Mouse (Mus musculus): ENCODE data around the gene Igdcc4. TPM values are rescaled to one million over a fixed set of nuclear protein-coding genes. Genes with fewer than 3 reads are reported as not detected.

The Igdcc4 gene
- total RNA-seq, 2 experiments from 2014 or later = 37.7 to 44.7 TPM

DNA sequence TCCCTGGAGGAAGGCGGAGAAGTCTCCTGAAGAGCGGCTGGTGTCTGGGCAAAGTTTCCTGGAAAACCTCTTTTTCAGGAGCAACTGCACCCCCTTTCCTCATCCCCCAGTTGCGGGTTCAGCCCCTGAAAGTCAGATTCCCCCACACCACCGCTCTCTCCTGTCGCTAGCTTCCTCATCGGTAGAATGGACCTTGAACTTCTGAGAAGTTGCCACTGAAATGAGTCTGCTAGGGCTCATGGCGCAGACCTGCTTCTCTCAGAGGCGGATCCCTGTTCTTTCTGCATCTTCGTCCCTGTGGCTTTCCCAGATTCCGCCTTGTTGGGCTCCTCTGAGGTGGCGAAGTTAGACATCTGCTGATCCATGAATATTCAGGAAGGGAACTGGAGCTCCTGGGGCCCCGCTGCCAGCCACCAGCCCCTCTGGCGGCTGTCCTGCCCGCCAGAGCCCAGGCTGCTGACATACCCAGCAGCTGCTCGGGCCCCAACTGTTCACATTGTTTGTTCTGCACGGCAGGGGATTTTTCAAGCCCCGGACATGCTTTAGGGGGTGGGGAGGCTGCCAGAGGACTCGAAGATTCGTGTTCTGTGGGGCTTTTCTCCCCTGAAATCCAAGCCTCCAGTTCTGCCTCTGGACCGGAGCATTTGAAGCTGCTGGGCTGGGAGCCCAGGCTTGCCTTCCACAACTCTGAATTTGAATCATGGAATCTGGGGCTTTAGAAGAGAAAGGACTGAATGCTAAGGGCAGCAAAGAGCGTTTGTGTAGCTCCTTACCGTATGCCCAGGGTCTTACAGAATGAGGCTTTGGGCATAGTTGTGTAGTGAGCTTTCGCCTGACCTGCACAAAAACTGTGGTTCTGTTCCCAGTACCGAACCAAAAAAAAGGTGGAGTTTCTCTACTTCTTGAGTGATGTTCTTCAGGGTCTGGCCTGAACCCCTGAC, 8.1 kb downstream of the Igdcc4 start:
- peak; percentile 64 to 75 for DNase-seq (ENCODE audit: low spot score in 2 of 2)

DNA sequence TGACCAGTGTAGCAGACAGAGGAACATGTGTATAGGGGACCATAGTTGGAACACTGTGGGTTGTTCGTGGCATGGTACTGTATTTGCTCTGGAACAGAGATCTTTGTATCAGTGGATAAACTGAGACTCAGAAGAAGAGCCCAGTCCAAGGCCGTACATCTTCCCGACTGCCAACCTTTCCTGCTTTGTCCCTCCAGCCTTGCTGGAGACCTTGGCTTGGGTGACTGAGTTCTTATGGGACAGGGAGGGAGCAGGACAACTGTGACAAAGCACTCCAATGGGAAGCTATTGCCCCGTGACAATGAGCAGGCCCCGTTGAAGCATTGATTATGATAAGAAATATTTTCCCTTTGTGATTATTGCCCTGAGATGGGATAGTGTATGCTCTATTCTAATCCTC, 10.4 kb downstream of the Igdcc4 start:
- DNase-seq (ENCODE audit: low spot score in 2 of 2) = no peak

DNA sequence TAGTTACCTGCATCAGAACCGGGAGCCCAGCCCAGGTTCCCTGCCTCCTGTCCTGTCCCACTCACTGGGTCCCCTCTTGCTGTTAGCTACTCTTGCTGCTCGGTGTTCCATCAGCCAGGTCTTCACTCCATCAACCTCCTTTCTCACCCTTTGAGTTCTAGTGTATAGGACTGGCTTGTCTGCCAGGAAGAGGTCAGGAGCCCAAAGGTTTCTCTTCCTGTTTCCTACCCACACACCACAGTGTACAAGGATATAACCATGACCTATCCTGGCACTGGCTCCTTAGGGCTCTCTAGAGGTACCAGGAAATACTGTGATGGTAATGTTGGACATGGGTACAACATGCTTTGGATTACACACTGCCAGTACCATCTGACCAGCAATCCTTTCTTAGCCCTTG, 12.4 kb downstream of the Igdcc4 start:
- no peak for DNase-seq (ENCODE audit: low spot score in 2 of 2)

DNA sequence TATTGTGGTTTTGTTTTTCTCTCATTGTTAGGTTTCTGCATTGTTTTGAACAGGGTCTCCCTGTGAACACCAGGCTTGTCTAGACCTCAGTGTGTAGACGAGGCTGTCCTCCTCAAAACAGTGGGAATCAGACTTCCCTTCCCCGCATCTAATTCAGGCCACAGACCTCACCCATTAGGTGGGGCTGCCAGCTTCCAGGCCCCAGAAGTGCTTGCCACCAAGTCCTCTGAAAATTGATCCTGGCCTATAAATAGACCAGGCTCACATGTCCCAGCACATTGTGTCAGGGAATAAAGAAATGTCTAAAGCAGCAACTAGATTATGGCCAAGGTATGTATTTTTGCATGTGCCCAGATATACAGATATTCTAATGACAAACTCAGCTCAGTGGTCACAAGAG, 14.6 kb downstream of the Igdcc4 start:
- no peak for DNase-seq (ENCODE audit: low spot score in 2 of 2)

DNA sequence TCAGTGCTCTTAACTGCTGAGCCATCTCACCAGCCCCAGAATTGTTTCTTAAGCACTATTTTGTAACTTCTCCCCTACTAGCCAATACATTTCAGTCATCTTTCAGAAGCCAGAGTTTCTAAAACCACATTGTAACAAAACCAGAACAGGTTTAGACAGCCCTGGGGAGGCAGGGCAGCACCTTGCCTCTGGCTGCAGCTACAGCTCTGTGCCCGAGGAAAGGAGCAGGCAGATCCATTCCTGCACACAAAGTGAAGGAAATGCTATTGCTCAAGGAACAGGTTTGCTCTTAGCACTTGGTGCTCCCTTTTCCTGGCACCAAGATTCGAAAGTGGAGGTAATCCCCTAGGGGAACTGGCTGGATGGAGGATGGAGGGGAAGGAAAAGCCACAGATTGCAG, 16.2 kb downstream of the Igdcc4 start:
- DNase-seq (ENCODE audit: low spot score in 2 of 2) = no peak

DNA sequence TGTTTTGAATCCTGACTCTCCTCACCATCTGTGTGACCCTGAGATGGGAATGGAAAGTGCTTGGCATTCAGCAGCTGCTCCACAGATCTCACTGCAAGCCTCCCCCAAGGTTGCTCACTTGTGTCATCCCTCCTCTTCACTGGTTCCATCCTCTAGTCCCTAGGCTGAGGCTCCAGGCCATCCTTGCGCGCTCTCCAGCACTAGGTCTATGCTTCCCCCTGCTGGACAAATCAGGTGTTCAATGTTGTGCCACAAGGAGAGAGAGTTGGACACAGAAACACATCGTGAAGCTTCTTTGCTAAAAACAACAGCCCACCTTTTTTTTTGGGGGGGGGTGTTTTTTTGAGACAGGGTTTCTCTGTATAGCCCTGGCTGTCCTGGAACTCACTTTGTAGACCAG, 19.6 kb downstream of the Igdcc4 start:
- peak; percentile 81 to 85 for DNase-seq (ENCODE audit: low spot score in 2 of 2)

DNA sequence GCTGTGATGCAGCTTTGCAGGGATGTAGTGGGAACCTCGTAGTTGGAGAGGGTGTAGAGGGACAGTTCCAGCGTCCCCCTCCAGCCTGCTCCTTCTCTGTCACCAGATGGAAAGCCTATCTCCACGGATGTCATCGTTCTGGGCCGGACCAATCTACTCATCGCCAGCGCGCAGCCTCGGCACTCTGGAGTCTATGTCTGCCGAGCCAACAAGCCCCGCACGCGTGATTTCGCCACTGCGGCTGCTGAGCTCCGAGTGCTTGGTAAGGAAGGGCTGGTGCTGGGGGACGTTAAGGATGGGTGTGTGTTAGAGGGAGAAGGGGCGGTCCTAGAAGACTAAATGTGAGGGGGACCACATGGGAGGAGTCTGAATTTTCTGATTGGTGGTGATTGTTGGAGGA, 21.3 kb downstream of the Igdcc4 start:
- DNase-seq (ENCODE audit: low spot score in 2 of 2) = peak; percentile 70 to 77

DNA sequence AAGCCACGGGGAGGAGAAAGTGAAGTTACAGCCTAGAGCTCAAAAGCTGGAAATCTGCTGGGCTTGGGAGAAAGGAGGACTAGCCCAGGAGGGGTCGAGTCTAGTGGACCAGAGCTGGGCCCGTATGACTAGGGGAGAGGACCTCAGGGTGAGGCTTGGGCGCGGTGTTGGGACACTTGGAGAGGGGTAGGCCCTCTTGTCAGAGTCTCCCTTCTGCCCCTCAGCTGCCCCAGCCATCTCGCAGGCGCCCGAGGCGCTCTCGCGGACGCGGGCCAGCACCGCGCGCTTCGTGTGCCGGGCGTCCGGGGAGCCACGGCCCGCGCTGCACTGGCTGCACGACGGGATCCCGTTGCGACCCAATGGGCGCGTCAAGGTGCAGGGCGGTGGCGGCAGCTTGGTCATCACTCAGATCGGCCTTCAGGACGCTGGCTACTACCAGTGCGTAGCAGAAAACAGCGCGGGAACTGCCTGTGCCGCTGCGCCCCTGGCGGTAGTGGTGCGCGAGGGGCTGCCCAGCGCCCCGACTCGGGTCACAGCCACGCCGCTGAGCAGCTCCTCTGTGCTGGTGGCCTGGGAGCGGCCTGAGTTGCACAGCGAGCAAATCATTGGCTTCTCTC, 22.4 kb downstream of the Igdcc4 start:
- DNase-seq (ENCODE audit: low spot score in 2 of 2) = peak; percentile 67 to 75

DNA sequence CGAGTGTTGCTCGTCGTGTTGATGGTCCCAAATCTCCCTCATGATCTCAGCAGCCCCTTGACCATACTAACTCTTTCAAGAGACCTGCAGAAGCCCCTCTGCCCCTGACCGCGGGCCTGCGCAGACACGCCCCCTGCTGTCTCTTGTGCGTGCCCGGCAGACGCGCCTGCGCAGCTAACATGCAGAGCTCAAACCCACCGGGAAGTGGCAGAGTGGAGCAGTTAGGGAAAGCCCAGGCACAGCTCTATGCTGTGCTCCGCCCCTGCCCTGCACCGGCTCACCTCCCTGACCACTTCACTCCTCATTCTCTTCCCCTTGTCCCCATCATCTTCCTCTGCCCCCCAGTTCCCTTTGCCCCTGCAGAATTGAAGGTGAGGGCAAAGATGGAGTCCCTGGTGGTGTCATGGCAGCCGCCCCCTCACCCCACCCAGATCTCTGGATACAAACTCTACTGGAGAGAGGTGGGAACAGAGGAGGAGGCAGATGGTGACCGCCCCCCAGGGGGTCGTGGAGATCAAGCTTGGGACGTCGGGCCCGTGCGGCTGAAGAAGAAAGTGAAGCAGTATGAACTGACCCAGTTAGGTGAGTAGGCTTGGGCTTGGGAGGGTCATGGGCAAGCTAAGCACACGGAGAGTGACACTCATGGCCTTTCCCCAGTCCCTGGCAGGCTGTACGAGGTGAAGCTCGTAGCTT, 27.0 kb downstream of the Igdcc4 start:
- DNase-seq (ENCODE audit: low spot score in 2 of 2) = peak in 1 of 2 experiments; percentile 55

DNA sequence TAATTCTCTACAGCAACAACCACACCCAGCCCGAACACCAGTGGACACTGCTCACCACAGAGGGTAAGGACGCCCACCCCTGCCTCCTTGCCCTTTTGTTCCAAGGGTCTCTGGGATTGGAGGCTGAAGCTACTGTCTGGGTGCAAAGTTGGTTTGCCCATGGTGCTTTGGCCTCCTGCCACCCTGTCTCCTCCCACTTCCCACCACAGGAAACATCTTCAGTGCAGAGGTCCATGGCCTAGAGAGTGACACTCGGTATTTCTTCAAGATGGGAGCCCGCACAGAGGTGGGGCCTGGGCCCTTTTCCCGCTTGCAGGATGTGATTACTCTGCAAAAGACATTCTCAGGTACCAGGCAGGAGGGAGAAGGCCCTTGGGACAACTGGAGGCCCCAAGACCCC, 30.4 kb downstream of the Igdcc4 start:
- DNase-seq (ENCODE audit: low spot score in 2 of 2) = no peak

DNA sequence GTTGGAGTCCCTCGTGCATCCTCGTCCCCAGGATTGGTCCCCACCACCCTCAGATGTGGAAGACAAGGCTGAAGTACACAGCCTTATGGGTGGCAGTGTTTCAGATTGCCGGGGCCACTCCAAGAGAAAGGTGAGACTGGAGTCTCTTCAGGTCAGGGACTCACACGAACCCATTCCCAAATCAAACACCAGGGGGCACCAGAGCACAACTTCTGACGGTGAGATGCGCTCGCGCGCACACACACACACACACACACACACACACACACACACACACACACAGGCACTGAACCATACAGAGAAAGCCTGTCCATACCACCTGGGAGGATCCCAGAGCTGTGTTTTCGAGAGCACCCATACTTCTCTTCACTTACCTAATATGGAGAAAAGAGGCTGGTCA, 32.5 kb downstream of the Igdcc4 start:
- peak; percentile 84 to 87 for DNase-seq (ENCODE audit: low spot score in 2 of 2)

DNA sequence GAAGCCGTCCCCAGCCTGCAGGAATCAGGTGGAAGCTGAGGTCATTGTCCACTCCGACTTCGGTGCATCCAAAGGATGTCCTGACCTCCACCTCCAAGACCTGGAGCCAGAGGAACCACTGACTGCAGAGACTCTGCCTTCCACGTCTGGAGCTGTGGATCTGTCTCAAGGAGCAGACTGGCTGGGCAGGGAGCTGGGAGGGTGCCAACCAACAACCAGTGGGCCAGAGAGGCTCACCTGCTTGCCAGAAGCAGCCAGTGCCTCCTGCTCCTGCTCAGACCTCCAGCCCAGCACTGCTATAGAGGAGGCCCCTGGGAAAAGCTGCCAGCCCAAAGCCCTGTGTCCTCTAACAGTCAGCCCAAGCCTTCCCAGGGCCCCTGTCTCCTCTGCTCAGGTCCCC, 33.8 kb downstream of the Igdcc4 start:
- DNase-seq (ENCODE audit: low spot score in 2 of 2) = no peak

DNA sequence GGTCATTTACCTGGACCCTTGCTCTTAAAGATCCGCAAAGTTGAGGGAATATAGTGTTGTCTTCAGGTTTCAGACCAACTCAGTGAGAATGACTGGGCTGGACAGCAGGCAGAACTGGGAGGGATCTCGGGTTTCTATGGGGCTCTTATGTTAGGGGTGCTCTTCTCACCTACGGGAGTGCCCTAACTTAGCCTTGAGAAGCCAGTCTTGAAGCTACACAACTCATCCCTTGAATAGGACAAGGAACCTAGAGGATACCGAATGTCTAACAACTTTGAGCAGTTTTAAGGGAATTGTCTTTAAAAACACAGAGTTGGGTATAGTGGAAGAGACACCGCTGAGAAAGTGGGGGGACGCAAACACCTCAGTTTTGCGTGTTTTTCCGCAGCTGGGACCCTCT, 39.2 kb downstream of the Igdcc4 start:
- DNase-seq (ENCODE audit: low spot score in 2 of 2) = no peak

DNA sequence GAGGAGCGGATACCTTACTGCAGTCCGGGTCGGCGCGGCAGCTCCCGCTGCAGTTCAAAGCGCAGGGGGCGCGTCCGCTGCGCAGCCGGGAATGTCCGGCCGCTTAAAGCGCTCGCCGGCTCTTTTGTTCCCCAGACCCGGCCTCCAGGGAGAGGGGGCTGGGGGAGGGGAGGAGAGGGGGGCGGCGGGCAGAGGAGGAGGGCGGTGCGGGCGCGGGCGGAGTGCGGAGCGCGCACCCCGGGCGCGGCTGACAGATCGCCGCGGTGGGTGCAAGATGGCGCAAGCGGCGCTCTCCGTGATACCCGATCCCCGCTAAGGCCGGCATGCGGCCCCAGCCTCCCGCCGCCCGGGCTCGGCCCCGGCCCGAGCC, 39.6 kb downstream of the Igdcc4 start, which contains the start of gene Igdcc3:
Gene Igdcc3, plus strand, starts transcription at position 254 of the 370 bp plus-strand sequence.
- peak; percentile 61 to 75 for DNase-seq (ENCODE audit: low spot score in 2 of 2)

DNA sequence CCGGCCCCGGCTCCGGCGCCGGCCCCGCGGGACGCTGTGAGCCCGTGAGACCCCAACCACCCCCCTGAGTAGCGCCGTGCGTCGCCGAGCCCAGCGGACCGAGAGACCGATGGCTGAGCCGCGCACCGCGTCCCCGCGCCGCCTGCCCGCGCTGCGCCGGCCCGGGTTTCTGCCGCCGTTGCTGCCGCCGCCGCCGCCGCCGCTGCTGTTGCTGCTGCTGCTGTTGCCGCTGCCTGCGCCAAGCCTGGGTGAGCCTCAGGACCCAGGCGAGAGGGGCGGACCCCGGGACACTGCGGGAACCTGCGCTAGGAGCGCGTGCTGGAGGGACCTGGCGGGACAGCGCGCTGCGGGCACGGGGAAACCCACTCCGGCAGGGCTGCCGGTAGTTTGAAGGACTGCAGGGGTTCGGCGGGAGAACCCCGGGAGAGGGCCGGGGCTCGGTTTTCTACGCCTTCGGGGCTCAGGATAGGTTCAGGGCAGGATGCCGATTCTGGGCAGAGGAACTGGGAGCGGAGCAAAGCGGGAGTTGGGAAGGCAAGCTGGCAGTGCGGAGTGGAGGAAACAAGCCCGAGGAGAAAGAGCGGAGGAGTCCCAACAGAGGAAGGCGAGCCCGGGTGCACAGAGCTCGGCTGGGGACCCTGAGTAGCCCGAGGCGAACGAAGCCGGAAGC, 40.2 kb downstream of the Igdcc4 start:
- peak; percentile 62 to 70 for DNase-seq (ENCODE audit: low spot score in 2 of 2)

DNA sequence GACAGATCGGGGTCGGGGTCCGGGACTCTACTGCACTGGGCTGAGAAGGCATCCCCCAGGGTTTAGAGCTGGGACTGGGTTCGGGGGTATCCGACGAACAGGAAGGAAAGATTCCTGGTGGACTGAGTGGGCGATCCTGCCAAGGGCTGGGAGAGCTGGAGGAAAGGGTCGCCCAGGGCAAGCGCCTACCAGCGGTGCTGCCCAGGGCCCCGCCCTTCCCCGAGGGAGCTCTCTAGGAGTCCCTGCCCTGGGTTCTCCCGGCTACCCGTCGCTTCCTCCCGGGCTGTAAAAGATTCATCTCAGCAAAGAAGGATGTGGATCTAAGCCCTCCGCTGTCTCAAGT, 40.7 kb downstream of the Igdcc4 start:
- no peak for DNase-seq (ENCODE audit: low spot score in 2 of 2)

DNA sequence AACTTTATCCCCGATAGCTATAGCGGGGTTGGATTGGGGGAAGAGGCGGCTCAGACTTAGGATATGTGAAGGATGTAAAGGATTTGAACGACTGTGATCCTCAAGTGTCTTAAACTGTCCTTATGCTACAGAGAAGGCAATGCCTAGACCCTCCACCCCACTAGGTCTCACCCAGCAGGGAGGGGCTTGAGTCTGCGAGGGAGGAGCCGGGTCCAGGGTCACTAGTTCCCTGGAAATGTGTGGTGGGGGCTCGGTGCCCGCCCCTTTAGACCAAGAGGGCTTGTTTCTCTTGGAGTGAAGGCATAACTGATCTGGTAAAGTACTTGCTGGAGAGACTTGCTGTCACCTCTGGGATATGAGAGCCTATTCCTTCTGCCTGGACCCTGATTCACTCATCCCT, 41.1 kb downstream of the Igdcc4 start:
- DNase-seq (ENCODE audit: low spot score in 2 of 2) = no peak

DNA sequence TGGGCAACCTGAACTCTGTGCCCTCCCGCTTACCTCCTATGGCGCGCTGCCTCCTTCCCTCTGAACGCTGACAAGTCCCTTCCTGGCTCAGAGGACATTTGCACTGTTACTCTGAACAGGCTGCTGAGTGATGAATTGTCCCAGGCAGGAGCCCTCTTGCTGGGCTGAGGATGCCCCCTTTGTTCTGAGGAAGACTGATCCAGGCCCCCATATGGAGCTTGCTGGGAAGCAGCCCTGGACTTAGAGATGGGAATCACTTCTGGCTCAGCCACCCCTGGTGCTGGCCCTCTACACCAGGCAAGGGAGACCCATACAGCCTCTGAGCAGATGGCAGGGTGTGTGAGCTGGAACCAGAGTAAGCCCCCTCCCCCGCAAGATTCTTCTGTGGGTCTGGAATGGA, 44.7 kb downstream of the Igdcc4 start:
- DNase-seq (ENCODE audit: low spot score in 2 of 2) = no peak

DNA sequence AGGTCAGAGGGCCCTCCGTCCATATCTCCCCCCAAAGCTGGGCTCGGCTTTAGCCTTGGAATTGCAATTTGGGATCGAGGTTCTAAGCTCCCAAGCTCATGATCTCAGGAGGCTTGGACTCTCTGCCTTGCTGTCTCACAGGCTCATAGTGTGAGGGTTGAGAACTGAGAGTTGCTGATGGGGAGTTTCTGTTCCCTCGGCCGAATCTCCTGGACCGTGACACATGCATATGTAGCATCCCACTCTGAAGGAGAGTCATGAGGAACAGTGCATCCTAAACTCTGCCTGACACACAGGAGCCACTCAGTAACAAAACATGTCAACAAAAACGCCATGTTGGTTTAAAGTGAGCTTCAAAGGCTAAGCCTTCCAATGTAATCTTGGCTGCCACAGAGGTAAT, 47.2 kb downstream of the Igdcc4 start:
- DNase-seq (ENCODE audit: low spot score in 2 of 2) = no peak

DNA sequence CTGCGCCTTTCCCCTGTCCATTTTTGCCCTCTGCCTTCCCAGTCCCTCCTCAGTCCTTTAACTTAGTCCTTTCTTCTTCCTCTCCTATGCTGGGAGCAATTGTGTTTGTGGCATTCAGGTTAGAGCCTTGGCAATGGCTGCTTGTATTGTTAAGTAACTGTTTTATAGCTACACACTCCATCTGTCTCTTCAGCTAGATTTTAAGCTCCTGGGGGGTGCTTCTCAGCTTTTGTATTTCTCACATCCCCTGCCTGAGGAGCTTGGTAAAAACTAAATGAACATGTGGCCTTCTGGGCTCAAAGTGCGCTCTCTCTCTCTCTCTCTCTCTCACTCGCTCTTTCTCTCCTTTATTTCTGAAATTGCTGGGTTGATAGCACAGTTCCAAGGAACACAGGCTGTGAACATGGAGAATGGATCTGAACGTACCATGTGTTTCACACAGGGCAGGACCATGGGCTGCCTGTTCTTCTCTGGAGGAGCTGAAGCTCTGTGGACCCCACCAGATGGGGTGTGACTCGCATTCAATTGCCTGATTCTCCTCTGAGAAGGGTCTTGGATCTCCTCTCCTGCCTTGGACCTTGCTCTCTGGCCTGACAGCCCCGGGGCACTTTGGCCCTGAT, 51.5 kb downstream of the Igdcc4 start:
- no peak for DNase-seq (ENCODE audit: low spot score in 2 of 2)

DNA sequence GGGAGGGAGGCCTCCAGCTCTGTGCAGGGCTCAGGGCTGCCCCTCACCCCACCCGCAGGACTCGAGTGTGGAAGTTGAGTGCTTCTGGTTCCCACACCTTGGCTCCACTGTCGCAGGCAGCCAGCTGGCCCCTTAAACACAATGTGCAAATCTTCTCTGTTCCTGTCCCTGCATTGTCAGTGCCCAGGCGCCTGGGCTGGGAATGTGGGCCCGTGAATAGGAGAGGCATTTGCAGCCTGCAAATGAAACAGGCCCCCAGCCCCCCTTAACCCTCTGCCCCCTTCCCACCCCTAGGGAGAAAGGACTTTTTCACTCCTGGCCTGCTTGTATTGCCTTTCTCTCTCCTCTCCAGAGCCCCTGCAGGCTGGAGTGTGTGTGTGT, 52.0 kb downstream of the Igdcc4 start:
- DNase-seq (ENCODE audit: low spot score in 2 of 2) = peak; percentile 46 to 52
